Mouse (Mus musculus) midbrain, postnatal 0 days (tissue): ENCODE measurements at regions not wholly inside any gene's neighbourhood (a gene's known extent, or its start where the extent isn't known, plus 50 kb on each side); places are given as distances from the start of the nearest gene placed in this dataset.

Experiments
- ATAC-seq: fragments of 200-750 bp; cut with Nextera tagmentation; 2 replicates; pipeline ENCODE4 v1.8.0; 2017; ENCODE audit warnings: moderate number of reproducible peaks, mild to moderate bottlenecking, moderate TSS enrichment, moderate library complexity; ENCODE audit not compliant: low FRiP score
- DNase-seq: peaks from one replicate; pipeline ENCODE4 v3.0.0-alpha.2; 2015; ENCODE audit warnings: low spot score
- H3K27ac ChIP-seq: fragments of 300-500 bp; sonication (generic); 2 replicates; pipeline ENCODE4 v1.5.1; 2014; ENCODE audit warnings: low read depth, mild to moderate bottlenecking, low read length, mixed read lengths
- H3K27me3 ChIP-seq: fragments of 300-500 bp; sonication (generic); 2 replicates; pipeline ENCODE4 v1.6.1; 2014; ENCODE audit warnings: low read length, control low read depth, mixed read lengths; ENCODE audit not compliant: insufficient read depth
- H3K36me3 ChIP-seq: fragments of 300-500 bp; sonication (generic); 2 replicates; pipeline ENCODE4 v1.6.1; 2014; ENCODE audit warnings: low read length, control low read depth, mixed read lengths; ENCODE audit not compliant: insufficient read depth
- H3K4me1 ChIP-seq: fragments of 300-500 bp; sonication (generic); 2 replicates; pipeline ENCODE4 v1.6.1; 2014; ENCODE audit warnings: mild to moderate bottlenecking, control low read depth, antibody characterized with exemption, low read length, mixed read lengths; ENCODE audit not compliant: insufficient read depth
- H3K4me2 ChIP-seq: fragments of 300-500 bp; sonication (generic); 2 replicates; pipeline ENCODE4 v1.6.1; 2014; ENCODE audit warnings: low read depth, mild to moderate bottlenecking, low read length, mixed read lengths; ENCODE audit not compliant: poor library complexity, severe bottlenecking
- H3K4me3 ChIP-seq: fragments of 300-500 bp; sonication (generic); 2 replicates; pipeline ENCODE4 v1.5.1; 2014; ENCODE audit warnings: low read depth, mild to moderate bottlenecking, low read length, moderate library complexity
- H3K9ac ChIP-seq: fragments of 300-500 bp; sonication (generic); replicated peaks from 2 replicates; pipeline ENCODE4 v1.6.1; 2014; ENCODE audit warnings: mild to moderate bottlenecking, low read length, moderate library complexity, mixed read lengths; ENCODE audit not compliant: poor library complexity, severe bottlenecking
- H3K9me3 ChIP-seq: fragments of 300-500 bp; sonication (generic); 2 replicates; pipeline ENCODE4 v1.6.1; 2016; ENCODE audit warnings: low read length, control low read depth
- CTCF ChIP-seq: IDR thresholded peaks from 2 replicates; pipeline ENCODE4 v1.5.1; 2016; ENCODE audit warnings: antibody characterized with exemption, mild to moderate bottlenecking
- WGBS: fragments of 180-500 bp; shearing (Covaris S2); extraction: QIAGEN DNeasy Blood & Tissue Kit; methylation state at CpG from one replicate; pipeline ENCODE4 v1.1.7; 2014; 5-methylcytosine and 5-hydroxymethylcytosine counted together

GRCm38 (mm10) chr13:52223098-52223962, 307.7 kb downstream of the Diras2 start:
- no peaks in the 10 kb centered on the region for H3K4me1 ChIP-seq
- peak; percentile 91 for TF ChIP-seq CTCF
- H3K27ac ChIP-seq: no peak overlapping the region
- peak; percentile 54; the same call in 1 of the 2 replicates for ATAC-seq
- 40% methylated on average over 6 of the region's 6 CpGs for WGBS
- DNase-seq: peak; percentile 77
- H3K36me3 ChIP-seq: no peaks in the 10 kb centered on the region
- no peak overlapping the region for H3K4me2 ChIP-seq
- H3K27me3 ChIP-seq: no peaks in the 10 kb centered on the region
- no peaks in the 10 kb centered on the region for H3K9me3 ChIP-seq
- H3K9ac ChIP-seq: no peak overlapping the region
- no peak overlapping the region for H3K4me3 ChIP-seq

GRCm38 (mm10) chr13:52233971-52234370, 297.1 kb downstream of the Diras2 start:
- H3K4me2 ChIP-seq: no peak overlapping the region
- DNase-seq: no peak
- no peaks in the 10 kb centered on the region for H3K36me3 ChIP-seq
- WGBS: 70% methylated on average over 5 of the region's 5 CpGs
- no peak overlapping the region for H3K9ac ChIP-seq
- no peak for ATAC-seq
- H3K4me1 ChIP-seq: peaks cover 7% of the 10 kb centered on the region; the same call in 1 of the 2 replicates
- H3K27me3 ChIP-seq: no peaks in the 10 kb centered on the region
- H3K27ac ChIP-seq: no peak overlapping the region
- TF ChIP-seq CTCF: no peak
- H3K9me3 ChIP-seq: no peaks in the 10 kb centered on the region
- H3K4me3 ChIP-seq: no peak overlapping the region

- H3K36me3 ChIP-seq: no peaks in the 10 kb centered on the region
- no peak for TF ChIP-seq CTCF
- no peak overlapping the region for H3K4me3 ChIP-seq
- ATAC-seq (no peak), DNase-seq (peak; percentile 28)
- peaks cover 7% of the 10 kb centered on the region; the same call in 1 of the 2 replicates for H3K4me1 ChIP-seq
- H3K9ac ChIP-seq: no peak overlapping the region
- no peaks in the 10 kb centered on the region for H3K9me3 ChIP-seq
- H3K27me3 ChIP-seq: no peaks in the 10 kb centered on the region
- no peak overlapping the region for H3K27ac ChIP-seq
- H3K4me2 ChIP-seq: no peak overlapping the region
- WGBS: 40% methylated on average over 10 of the region's 10 CpGs
Measured at GRCm38 (mm10) chr13:52236105-52236504, 295.0 kb downstream of the Diras2 start.

GRCm38 (mm10) chr13:52239563-52239962, 291.5 kb downstream of the Diras2 start:
- Histone ChIP-seq H3K36me3 (no peaks in the 10 kb centered on the region), H3K27ac (no peak overlapping the region), H3K9ac (no peak overlapping the region), H3K27me3 (no peaks in the 10 kb centered on the region), H3K4me1 (peaks cover 7% of the 10 kb centered on the region; the same call in 1 of the 2 replicates), H3K9me3 (no peaks in the 10 kb centered on the region), H3K4me3 (no peak overlapping the region), H3K4me2 (no peak overlapping the region)
- DNase-seq: no peak
- TF ChIP-seq CTCF: no peak
- WGBS: 97% methylated on average over 1 of the region's 1 CpGs
- no peak for ATAC-seq

GRCm38 (mm10) chr13:52241761-52242160, 289.3 kb downstream of the Diras2 start:
- ATAC-seq (no peak), DNase-seq (no peak)
- H3K9ac ChIP-seq: no peak overlapping the region
- no peaks in the 10 kb centered on the region for H3K36me3 ChIP-seq
- 25% methylated on average over 1 of the region's 1 CpGs for WGBS
- no peak for TF ChIP-seq CTCF
- H3K4me2 ChIP-seq: no peak overlapping the region
- H3K27ac ChIP-seq: no peak overlapping the region
- H3K4me1 ChIP-seq: no peaks in the 10 kb centered on the region
- no peak overlapping the region for H3K4me3 ChIP-seq
- no peaks in the 10 kb centered on the region for H3K27me3 ChIP-seq
- no peaks in the 10 kb centered on the region for H3K9me3 ChIP-seq

GRCm38 (mm10) chr13:52249492-52249891, 281.6 kb downstream of the Diras2 start:
- Histone ChIP-seq H3K27ac (no peak overlapping the region), H3K9me3 (no peaks in the 10 kb centered on the region), H3K36me3 (no peaks in the 10 kb centered on the region), H3K9ac (no peak overlapping the region), H3K4me2 (no peak overlapping the region), H3K27me3 (no peaks in the 10 kb centered on the region; the same call in 1 of the 2 replicates), H3K4me1 (no peaks in the 10 kb centered on the region), H3K4me3 (no peak overlapping the region)
- DNase-seq (no peak), ATAC-seq (no peak)
- WGBS: 89% methylated on average over 2 of the region's 2 CpGs
- no peak for TF ChIP-seq CTCF
